Mouse (Mus musculus): ENCODE results near the gene Eif2a. TPM values are rescaled to one million over a fixed set of nuclear protein-coding genes. Genes with fewer than 3 reads are reported as not detected.

The Eif2a gene
- polyA plus RNA-seq, 1 experiment from 2014 or later = 56.1 TPM

GRCm38 (mm10) chr3:58521361-58521760 is 4.3 kb upstream of the Eif2a start:
- Histone ChIP-seq H3K4me2 (no peak overlapping the region), H3K4me3 (replicated peaks) (no peak overlapping the region), H3K27ac (no peak overlapping the region), H3K4me1 (replicated peaks) (peaks cover 8% of the 10 kb centered on the region; the same call in 1 of the 2 replicates), H3K9me3 (no peaks in the 10 kb centered on the region), H3K27me3 (no peaks in the 10 kb centered on the region), H3K36me3 (peaks cover 29% of the 10 kb centered on the region), H3K9ac (replicated peaks) (no peak overlapping the region)
- WGBS = 90% methylated on average over 2 of the region's 2 CpGs
- ATAC-seq (ENCODE audit: insufficient number of reproducible peaks, insufficient read depth, low FRiP score, low TSS enrichment, low read depth) = no peak

GRCm38 (mm10) chr3:58523386-58523785 is 2.2 kb upstream of the Eif2a start:
- H3K9me3 ChIP-seq = no peaks in the 10 kb centered on the region
- H3K9ac ChIP-seq (replicated peaks) = no peak overlapping the region
- peaks cover 14% of the 10 kb centered on the region; the same call in 1 of the 2 replicates for H3K4me1 ChIP-seq (replicated peaks)
- no peak overlapping the region for H3K27ac ChIP-seq
- no peak for ATAC-seq (ENCODE audit: insufficient number of reproducible peaks, insufficient read depth, low FRiP score, low TSS enrichment, low read depth)
- H3K4me2 ChIP-seq = peak overlapping the region; percentile 68; the same call in 1 of the 2 replicates
- no peak overlapping the region for H3K4me3 ChIP-seq (replicated peaks)
- 96% methylated on average over 3 of the region's 3 CpGs for WGBS
- H3K36me3 ChIP-seq = peaks cover 29% of the 10 kb centered on the region
- no peaks in the 10 kb centered on the region for H3K27me3 ChIP-seq

GRCm38 (mm10) chr3:58524246-58524645 is 1.4 kb upstream of the Eif2a start:
- H3K4me3 ChIP-seq (replicated peaks) = peak overlapping the region; percentile 95
- peak overlapping the region; percentile 96 for H3K9ac ChIP-seq (replicated peaks)
- H3K27me3 ChIP-seq = no peaks in the 10 kb centered on the region
- H3K4me2 ChIP-seq = peak overlapping the region; percentile 68
- H3K36me3 ChIP-seq = peaks cover 29% of the 10 kb centered on the region
- peaks cover 14% of the 10 kb centered on the region; the same call in 1 of the 2 replicates for H3K4me1 ChIP-seq (replicated peaks)
- H3K9me3 ChIP-seq = no peaks in the 10 kb centered on the region
- no peak for ATAC-seq (ENCODE audit: insufficient number of reproducible peaks, insufficient read depth, low FRiP score, low TSS enrichment, low read depth)
- 61% methylated on average over 4 of the region's 4 CpGs for WGBS
- H3K27ac ChIP-seq = no peak overlapping the region

- no peaks in the 10 kb centered on the region for H3K27me3 ChIP-seq
- H3K4me2 ChIP-seq = peak overlapping the region; percentile 68
- peak overlapping the region; percentile 95 for H3K4me3 ChIP-seq (replicated peaks)
- H3K4me1 ChIP-seq (replicated peaks) = peaks cover 14% of the 10 kb centered on the region; the same call in 1 of the 2 replicates
- H3K9me3 ChIP-seq = no peaks in the 10 kb centered on the region
- H3K36me3 ChIP-seq = peaks cover 29% of the 10 kb centered on the region
- ATAC-seq (ENCODE audit: insufficient number of reproducible peaks, insufficient read depth, low FRiP score, low TSS enrichment, low read depth) = peak; percentile 5; the same call in 1 of the 2 replicates
- peak overlapping the region; percentile 96 for H3K9ac ChIP-seq (replicated peaks)
- peak overlapping the region; percentile 95 for H3K27ac ChIP-seq
- 1% methylated on average over 40 of the region's 40 CpGs for WGBS
These were observed 455 bp upstream of the Eif2a start for GRCm38 (mm10) chr3:58525166-58525565.

- Histone ChIP-seq H3K4me2 (peak overlapping the region; percentile 80), H3K27ac (peak overlapping the region; percentile 95; the same call in 1 of the 2 replicates), H3K36me3 (peaks cover 25% of the 10 kb centered on the region), H3K4me1 (replicated peaks) (peaks cover 14% of the 10 kb centered on the region; the same call in 1 of the 2 replicates), H3K4me3 (replicated peaks) (peak overlapping the region; percentile 95), H3K9me3 (no peaks in the 10 kb centered on the region), H3K9ac (replicated peaks) (peak overlapping the region; percentile 42; the same call in 1 of the 2 replicates), H3K27me3 (no peaks in the 10 kb centered on the region)
- WGBS = 9% methylated on average over 4 of the region's 4 CpGs
- ATAC-seq (ENCODE audit: insufficient number of reproducible peaks, insufficient read depth, low FRiP score, low TSS enrichment, low read depth) = no peak
These were observed 752 bp downstream of the Eif2a start for GRCm38 (mm10) chr3:58526408-58526737.

GRCm38 (mm10) chr3:58536573-58536972 is 11.0 kb downstream of the Eif2a start:
- Histone ChIP-seq H3K27me3 (no peaks in the 10 kb centered on the region), H3K36me3 (peaks cover 59% of the 10 kb centered on the region), H3K9ac (replicated peaks) (no peak overlapping the region), H3K4me1 (replicated peaks) (no peaks in the 10 kb centered on the region), H3K27ac (no peak overlapping the region), H3K9me3 (no peaks in the 10 kb centered on the region), H3K4me3 (replicated peaks) (no peak overlapping the region), H3K4me2 (no peak overlapping the region)
- 93% methylated on average over 3 of the region's 3 CpGs for WGBS
- no peak for ATAC-seq (ENCODE audit: insufficient number of reproducible peaks, insufficient read depth, low FRiP score, low TSS enrichment, low read depth)

- Histone ChIP-seq H3K9ac (replicated peaks) (no peak overlapping the region), H3K4me3 (replicated peaks) (no peak overlapping the region), H3K4me2 (no peak overlapping the region), H3K27me3 (no peaks in the 10 kb centered on the region), H3K27ac (no peak overlapping the region), H3K36me3 (peaks cover 82% of the 10 kb centered on the region), H3K4me1 (replicated peaks) (no peaks in the 10 kb centered on the region), H3K9me3 (no peaks in the 10 kb centered on the region)
- ATAC-seq (ENCODE audit: insufficient number of reproducible peaks, insufficient read depth, low FRiP score, low TSS enrichment, low read depth) = no peak
- WGBS = 75% methylated on average over 1 of the region's 1 CpGs
These were observed 26.6 kb downstream of the Eif2a start for GRCm38 (mm10) chr3:58552001-58552811.

- 82% methylated on average over 7 of the region's 7 CpGs for WGBS
- Histone ChIP-seq H3K4me3 (replicated peaks) (no peak overlapping the region), H3K36me3 (peaks cover 64% of the 10 kb centered on the region), H3K9me3 (no peaks in the 10 kb centered on the region), H3K4me2 (no peak overlapping the region), H3K27me3 (no peaks in the 10 kb centered on the region), H3K27ac (no peak overlapping the region), H3K4me1 (replicated peaks) (no peaks in the 10 kb centered on the region), H3K9ac (replicated peaks) (no peak overlapping the region)
- ATAC-seq (ENCODE audit: insufficient number of reproducible peaks, insufficient read depth, low FRiP score, low TSS enrichment, low read depth) = no peak
These were observed 31.0 kb downstream of the Eif2a start for GRCm38 (mm10) chr3:58556649-58557048.

GRCm38 (mm10) chr3:58559887-58560286 is 34.3 kb downstream of the Eif2a start:
- WGBS = 32% methylated on average over 2 of the region's 2 CpGs
- Histone ChIP-seq H3K4me1 (replicated peaks) (no peaks in the 10 kb centered on the region), H3K36me3 (peaks cover 34% of the 10 kb centered on the region)

GRCm38 (mm10) chr3:58561437-58561836 is 35.8 kb downstream of the Eif2a start:
- peaks cover 18% of the 10 kb centered on the region for H3K36me3 ChIP-seq
- no peaks in the 10 kb centered on the region for H3K27me3 ChIP-seq
- no peaks in the 10 kb centered on the region for H3K9me3 ChIP-seq
- no peak overlapping the region for H3K9ac ChIP-seq (replicated peaks)
- H3K4me2 ChIP-seq = no peak overlapping the region
- WGBS = 67% methylated on average over 2 of the region's 2 CpGs
- no peaks in the 10 kb centered on the region for H3K4me1 ChIP-seq (replicated peaks)
- no peak overlapping the region for H3K27ac ChIP-seq
- ATAC-seq (ENCODE audit: insufficient number of reproducible peaks, insufficient read depth, low FRiP score, low TSS enrichment, low read depth) = no peak
- no peak overlapping the region for H3K4me3 ChIP-seq (replicated peaks)

More at GRCm38 (mm10) chr3:58559887-58560286, 34.3 kb downstream of the Eif2a start:
- Histone ChIP-seq H3K4me2 (no peak overlapping the region), H3K9me3 (no peaks in the 10 kb centered on the region), H3K4me3 (replicated peaks) (no peak overlapping the region), H3K27ac (no peak overlapping the region), H3K27me3 (no peaks in the 10 kb centered on the region), H3K9ac (replicated peaks) (no peak overlapping the region)
- no peak for ATAC-seq (ENCODE audit: insufficient number of reproducible peaks, insufficient read depth, low FRiP score, low TSS enrichment, low read depth)

- no peak for ATAC-seq (ENCODE audit: insufficient number of reproducible peaks, insufficient read depth, low FRiP score, low TSS enrichment, low read depth)
- Histone ChIP-seq H3K36me3 (no peaks in the 10 kb centered on the region), H3K9me3 (no peaks in the 10 kb centered on the region), H3K4me3 (replicated peaks) (no peak overlapping the region), H3K27me3 (no peaks in the 10 kb centered on the region), H3K4me2 (no peak overlapping the region), H3K9ac (replicated peaks) (no peak overlapping the region), H3K4me1 (replicated peaks) (no peaks in the 10 kb centered on the region), H3K27ac (no peak overlapping the region)
- WGBS = 70% methylated on average over 3 of the region's 3 CpGs
These were observed 45.2 kb downstream of the Eif2a start for GRCm38 (mm10) chr3:58570821-58571220.

All from limb, embryonic 12.5 days (tissue).